Mouse (Mus musculus) adrenal gland, adult (tissue): ENCODE measurements around the gene Hectd1.

Experiments used
- DNase-seq, 2 experiments: peaks; one replicate each; pipeline ENCODE4 v3.0.0; 2022 to 2023; ENCODE audit warnings: low spot score in 1 of 2; ENCODE audit not compliant: inconsistent age in 2 of 2

Hectd1 gene

DNA sequence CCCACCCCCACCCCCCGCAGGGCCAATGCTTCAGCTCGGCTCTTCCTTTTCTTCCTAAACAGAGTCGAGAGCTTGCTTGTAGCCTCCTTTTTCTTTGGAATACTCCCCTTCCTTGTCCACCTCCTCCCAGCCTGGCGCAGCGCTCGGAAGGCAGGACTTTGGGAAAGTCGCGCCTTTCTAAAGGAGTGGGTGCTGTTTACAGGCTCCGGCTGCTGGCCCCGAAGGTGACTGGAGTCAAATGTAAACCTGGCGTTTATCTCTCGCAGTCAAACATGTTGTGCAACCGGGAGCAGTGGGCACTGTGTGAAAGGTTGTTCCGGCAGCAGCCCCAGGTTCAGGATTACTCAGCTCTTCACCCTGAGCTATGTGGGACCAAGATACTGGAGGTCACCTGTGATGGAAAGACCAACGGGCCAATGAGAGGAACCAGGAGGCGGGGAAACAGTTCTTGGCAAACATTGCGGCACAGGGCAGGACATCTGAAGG, 15.5 kb upstream of the Hectd1 start:
- peak; percentile 97 to 100 for DNase-seq

GRCm38 (mm10) chr12:51843576-51844520, 14.5 kb upstream of the Hectd1 start:
- no peak for DNase-seq

DNA sequence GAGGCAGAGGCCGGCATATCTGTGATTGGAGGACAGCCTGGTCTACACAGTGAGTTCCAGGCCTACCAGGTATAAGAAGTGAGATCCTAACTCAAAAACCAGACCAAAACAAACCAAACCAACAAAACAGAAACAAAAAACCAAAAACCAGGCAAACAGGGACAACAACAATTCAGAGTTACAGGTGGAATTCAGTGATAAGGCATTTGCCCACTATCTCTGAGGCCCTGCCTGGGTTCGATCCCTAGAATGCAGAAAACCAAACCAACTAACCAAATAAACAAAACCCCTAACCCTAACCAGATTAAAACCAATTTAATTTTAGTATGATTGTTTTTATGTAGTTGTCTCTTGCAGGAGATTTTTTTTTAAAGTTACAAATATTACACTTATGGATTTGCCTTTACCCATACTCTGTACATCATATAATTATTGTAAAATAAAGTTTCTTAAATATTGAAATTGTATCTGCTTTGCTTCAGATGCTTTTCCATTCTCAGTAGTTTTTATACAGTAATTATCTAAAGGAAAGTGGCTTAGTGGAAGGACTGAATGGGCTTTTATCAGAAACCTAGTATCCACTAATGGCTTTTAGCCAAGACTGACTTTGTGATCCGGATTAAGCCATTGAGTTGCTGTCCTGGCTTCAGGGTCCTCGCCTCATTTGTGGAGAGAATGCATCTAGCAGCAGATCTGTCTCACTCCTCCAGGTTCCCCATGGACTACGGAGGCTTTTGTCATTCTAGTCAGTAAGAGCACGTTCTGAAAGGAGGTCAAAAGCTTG, 12.9 kb upstream of the Hectd1 start:
- no peak for DNase-seq

- no peak for DNase-seq
Measured at GRCm38 (mm10) chr12:51839856-51840255, 10.5 kb upstream of the Hectd1 start.

DNA sequence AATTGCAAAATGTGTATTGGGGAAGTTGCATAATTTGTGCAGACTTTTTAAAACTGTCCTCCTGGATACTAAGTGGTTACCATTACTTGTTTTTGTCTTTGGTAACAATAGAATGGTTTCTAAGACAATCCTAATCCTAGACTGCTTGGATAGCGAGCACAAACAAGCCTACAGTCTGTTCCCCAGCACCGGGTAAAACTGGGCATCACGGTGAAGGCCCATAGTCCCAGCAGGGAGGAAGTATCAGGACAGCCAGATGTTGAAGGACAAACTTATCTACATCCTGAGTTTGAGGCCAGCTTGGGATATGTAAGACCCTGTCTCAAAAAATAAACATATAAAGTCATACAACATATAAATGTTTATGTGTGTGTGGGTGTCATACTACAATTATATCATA, 5.9 kb upstream of the Hectd1 start:
- no peak for DNase-seq

GRCm38 (mm10) chr12:51831931-51832330, 2.6 kb upstream of the Hectd1 start:
- no peak for DNase-seq

GRCm38 (mm10) chr12:51831296-51831695, 2.0 kb upstream of the Hectd1 start:
- no peak for DNase-seq

GRCm38 (mm10) chr12:51830671-51831070, 1.3 kb upstream of the Hectd1 start:
- no peak for DNase-seq

DNA sequence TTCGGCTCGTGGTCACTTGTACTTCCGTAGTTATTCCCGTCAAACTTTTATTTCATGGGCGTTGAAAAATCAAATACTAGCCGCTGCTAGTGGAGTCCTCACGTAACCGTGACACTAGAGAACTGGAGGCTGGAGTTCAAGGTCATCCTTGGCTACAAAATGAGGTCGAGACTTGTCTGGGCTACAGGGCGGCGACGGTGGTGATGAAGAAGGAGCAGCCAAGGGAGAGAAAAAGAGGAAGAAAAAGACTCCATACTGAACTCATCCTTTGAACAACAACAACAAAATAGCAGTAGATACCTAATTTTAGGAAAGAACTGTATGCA, 704 bp upstream of the Hectd1 start:
- DNase-seq: peak in 1 of 2 experiments; percentile 90

DNA sequence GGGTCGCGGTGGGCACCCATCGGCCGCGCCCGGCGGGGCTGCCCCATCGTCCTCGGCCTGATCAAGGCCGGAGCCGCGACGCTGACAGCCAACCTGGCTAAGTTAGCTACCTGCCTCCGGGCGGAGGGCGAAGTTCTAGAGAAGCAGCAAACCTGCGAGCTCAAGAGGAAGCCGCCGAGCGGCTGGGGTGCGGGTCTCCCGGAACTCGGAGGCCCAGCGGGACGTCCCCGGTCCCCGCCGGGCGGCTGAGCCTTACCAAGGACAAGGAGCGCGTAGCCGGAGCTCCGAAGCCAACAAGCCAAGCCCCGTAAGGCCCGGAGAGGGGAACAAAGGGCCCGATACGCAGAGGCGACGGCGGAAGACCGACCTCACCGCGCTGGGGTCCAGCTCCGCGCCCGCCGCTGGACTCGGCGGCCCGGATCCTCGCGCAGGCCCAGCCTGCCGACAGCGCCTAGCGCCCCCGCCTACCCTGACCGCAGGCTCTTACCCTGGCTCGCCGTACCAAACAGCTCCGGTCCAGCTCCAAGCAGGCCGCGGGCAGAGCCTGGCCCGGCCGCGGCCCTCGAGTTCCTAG, 533 bp downstream of the Hectd1 start:
- no peak for DNase-seq

DNA sequence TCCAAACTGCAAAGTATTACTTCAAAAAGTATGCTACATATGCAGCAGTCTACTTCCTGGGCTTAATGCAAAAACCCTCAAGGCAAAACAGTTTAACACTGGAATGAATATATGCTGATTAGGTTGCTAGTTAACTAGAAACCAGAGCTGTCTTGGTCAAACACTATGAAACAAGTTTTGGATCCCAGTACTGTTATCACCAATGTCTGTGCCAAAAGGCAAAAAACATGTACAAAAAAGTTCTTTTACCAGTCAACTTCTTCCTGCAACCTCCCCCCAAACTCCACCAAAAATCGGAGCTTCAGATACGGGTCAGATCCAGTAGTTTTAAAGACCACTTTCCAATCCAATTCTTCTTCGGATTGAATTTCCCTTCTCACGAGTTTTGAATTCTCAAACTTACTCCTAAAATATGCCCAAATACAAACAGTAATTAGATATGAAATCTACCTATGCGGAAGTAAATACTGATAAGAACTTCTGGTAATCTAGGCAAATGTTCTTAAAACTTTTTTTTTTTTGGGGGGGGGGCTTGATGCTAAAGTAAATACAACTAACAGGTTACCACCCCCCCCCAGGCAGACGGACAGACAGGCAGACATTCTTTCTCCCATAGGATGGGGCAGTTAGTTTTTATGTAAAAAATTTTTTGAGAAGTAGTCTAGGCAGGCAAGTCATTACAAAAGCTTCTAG, 1.2 kb downstream of the Hectd1 start:
- no peak for DNase-seq

GRCm38 (mm10) chr12:51825338-51825737, 4.0 kb downstream of the Hectd1 start:
- DNase-seq: no peak

DNA sequence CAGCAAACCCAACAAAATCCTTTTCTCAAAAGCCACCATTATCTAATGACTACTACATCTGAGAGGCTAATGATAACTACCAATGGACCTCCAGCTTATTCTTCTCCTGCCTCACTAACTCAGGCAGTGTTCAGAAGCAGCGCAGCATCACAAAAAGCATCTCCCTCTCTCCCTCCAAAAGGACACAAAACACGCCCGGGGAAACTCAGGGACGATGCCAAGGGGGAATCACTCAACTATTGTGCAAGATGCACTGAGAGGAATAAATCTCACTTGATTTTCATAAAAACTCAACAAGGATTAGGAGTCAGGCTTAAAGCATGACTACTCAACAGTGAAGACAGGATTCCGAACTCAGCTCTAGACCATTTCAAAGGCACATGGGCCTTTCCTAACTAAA, 6.0 kb downstream of the Hectd1 start:
- DNase-seq: peak in 1 of 2 experiments; percentile 82

DNA sequence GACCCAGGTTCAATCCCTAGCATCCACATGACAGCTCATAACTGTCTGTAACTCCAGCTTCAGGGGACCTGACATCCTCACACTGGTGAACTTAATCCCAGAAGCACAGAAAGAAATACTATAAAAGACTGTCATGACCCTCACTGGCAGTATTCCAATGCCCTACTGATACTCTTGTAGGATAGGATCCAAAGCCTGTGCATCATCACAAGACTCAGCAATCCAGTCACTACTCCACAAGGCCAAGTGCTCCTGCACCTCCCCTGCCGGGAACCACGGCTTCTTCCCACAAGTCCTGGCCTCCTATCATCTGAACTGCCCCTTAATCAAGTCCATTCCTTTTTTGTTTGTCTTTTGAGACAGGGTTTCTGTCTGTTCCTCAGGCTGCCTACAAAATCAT, 6.5 kb downstream of the Hectd1 start:
- DNase-seq: peak; percentile 54 to 77

DNA sequence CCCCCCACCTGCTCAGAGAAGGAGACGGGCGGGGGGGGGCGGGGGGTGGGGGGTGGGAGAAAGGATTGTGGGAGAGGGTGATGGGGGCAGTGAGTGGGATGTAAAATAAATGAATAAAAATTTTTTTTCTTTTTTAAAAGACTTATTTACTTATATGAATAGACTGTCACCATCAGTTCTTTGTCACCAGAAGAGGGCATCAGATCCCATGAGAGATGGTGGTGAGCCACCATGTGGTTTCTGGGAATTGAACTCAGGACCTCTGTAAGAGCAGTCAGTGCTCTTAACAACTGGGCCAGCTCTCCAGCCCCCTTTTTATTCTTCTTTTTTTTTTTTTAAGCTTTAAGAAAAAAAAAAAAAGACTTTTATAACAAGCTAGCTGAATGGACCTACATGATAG, 7.1 kb downstream of the Hectd1 start:
- DNase-seq: no peak

GRCm38 (mm10) chr12:51821256-51821655, 8.1 kb downstream of the Hectd1 start:
- DNase-seq: peak; percentile 40 to 64

DNA sequence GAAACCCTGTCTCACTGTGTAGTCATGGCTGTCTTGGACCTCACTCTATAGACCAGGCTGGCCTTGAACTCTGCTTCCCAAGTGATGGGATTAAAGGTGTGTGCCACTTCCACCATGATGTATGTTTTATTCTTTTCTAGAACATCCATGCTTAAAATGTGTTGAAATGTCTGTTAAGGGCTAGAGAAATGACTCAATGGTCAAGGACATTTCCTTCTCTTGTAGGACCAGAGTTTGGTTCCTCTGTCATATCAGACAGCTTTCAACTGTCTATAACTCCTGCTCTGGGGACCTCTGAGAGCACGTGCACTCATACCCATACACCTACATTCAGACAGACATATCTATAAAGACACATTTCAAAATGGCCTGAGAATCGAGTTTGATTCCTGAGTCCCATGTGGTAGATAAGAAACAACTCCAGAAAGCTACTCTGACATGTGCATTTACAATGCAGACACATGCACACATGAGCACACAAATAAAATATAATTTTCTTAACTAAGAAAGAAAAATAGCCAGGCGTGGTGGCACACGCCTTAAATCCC, 9.3 kb downstream of the Hectd1 start:
- DNase-seq: peak in 1 of 2 experiments; percentile 73

- DNase-seq: no peak
Measured at GRCm38 (mm10) chr12:51817815-51818613, 11.3 kb downstream of the Hectd1 start.

GRCm38 (mm10) chr12:51811388-51812140, 17.8 kb downstream of the Hectd1 start:
- peak in 1 of 2 experiments; percentile 59 for DNase-seq
